Mouse (Mus musculus) brain, embryonic 14.5 days (tissue): ENCODE results near the gene Arpc4.

Source experiments
- CTCF ChIP-seq: fragments of 200-500 bp; IDR thresholded peaks from 2 replicates; pipeline ENCODE4 v1.5.1; 2012; ENCODE audit warnings: inconsistent platforms, mild to moderate bottlenecking, moderate library complexity, borderline replicate concordance; ENCODE audit not compliant: insufficient read depth, insufficient read length; ENCODE audit errors: extremely low read depth
- POLR2A ChIP-seq: fragments of 200-500 bp; IDR thresholded peaks from 2 replicates; pipeline ENCODE4 v1.6.1; 2012; ENCODE audit warnings: mild to moderate bottlenecking, inconsistent platforms, borderline replicate concordance; ENCODE audit not compliant: poor library complexity, insufficient read depth, insufficient read length, severe bottlenecking; ENCODE audit errors: extremely low read depth

GRCm38 (mm10) chr6:113329396-113329795 is 48.5 kb upstream of the Arpc4 start:
- TF ChIP-seq CTCF (no peak), POLR2A (no peak)
